Mouse (Mus musculus): ENCODE results near the gene 1700123L14Rik.

DNA sequence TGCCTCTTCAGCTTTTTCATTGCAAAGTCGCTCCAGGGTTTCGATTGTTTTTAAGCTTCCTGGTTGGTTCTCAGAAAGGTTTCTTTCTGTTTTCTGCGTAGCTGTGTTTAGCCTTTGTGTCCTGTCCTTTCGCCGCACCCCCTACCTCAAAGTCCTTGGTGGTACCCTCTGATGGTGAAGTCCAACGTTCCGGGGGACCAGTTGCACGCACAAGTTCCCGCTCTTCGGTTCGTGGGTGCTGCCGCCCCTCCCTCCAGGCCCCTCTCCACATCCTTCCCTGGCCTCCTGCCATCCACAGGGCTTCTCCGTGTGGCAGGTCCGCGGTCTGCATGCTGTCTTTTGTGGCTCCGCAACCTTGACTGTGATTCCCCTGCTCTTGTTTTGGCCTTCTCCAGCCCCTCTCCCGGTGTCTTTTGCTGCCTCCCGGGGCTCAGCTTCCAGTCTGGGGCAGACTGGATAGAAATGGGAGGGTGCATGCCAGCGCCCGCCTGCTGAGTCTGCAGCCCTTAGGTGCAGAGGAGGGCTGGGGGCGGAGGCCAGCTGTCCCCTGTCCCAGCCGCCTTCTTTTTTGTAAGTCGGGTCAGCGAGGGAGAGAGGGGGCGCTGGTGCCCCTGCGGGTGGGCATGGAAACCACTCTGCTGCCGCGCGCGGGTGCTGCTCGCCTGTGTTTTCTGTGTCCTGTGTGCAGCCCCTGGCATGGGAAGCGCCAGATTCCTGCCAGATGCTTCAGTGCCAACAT lies 49.3 kb downstream of the 1700123L14Rik start:
- TF ChIP-seq CTCF (IDR thresholded peaks at IDR 0.05; ENCODE audit: low read depth, low read length) (no peak), POLR2A (IDR thresholded peaks at IDR 0.05; ENCODE audit: extremely low read depth, insufficient read depth, low read length) (no peak)
